Mouse (Mus musculus): Measurements from ENCODE around the gene Cirbp. TPM values are rescaled to one million over a fixed set of nuclear protein-coding genes. Genes with fewer than 3 reads are reported as not detected.

Cirbp gene
- polyA plus RNA-seq, 1 experiment from 2014 or later = 262 TPM

- Histone ChIP-seq H3K9ac (0 out of 2 replicates have a peak overlapping the region, but pooled peaks have one; percentile 10), H3K4me2 (replicated peaks) (no peak overlapping the region), H3K4me1 (peaks cover 35% of the 10 kb centered on the region), H3K27ac (no peak overlapping the region), H3K27me3 (replicated peaks) (no peaks in the 10 kb centered on the region), H3K36me3 (peaks cover 7% of the 10 kb centered on the region; the same call in 1 of the 2 replicates), H3K9me3 (no peaks in the 10 kb centered on the region), H3K4me3 (no peak overlapping the region)
- WGBS = 62% methylated on average over 7 of the region's 7 CpGs
- no peak for ATAC-seq (ENCODE audit: low FRiP score, low read depth)
These were observed 11.9 kb downstream of the Cirbp start for GRCm38 (mm10) chr10:80177441-80178279.

- H3K9me3 ChIP-seq = no peaks in the 10 kb centered on the region
- 2% methylated on average over 90 of the region's 106 CpGs for WGBS
- H3K27me3 ChIP-seq (replicated peaks) = no peaks in the 10 kb centered on the region
- H3K4me1 ChIP-seq = peaks cover 31% of the 10 kb centered on the region
- H3K27ac ChIP-seq = peak within 1 kb of the TSS; percentile 53
- peak; percentile 70 for ATAC-seq (ENCODE audit: low FRiP score, low read depth)
- peak within 1 kb of the TSS; percentile 90 for H3K4me2 ChIP-seq (replicated peaks)
- H3K9ac ChIP-seq = peak within 1 kb of the TSS; percentile 88
- H3K4me3 ChIP-seq = peak within 1 kb of the TSS; percentile 76
- peaks cover 11% of the 10 kb centered on the region for H3K36me3 ChIP-seq
These were observed 13.6 kb downstream of the Cirbp start, which contains the start of gene Efna2 for GRCm38 (mm10) chr10:80179068-80180051. Gene Efna2 (plus strand): TSS chr10:80179482.

GRCm38 (mm10) chr10:80180288-80180687, 14.5 kb downstream of the Cirbp start:
- Histone ChIP-seq H3K36me3 (peaks cover 11% of the 10 kb centered on the region), H3K4me2 (replicated peaks) (peak overlapping the region; percentile 90), H3K9ac (peak overlapping the region; percentile 88), H3K9me3 (no peaks in the 10 kb centered on the region), H3K4me3 (peak overlapping the region; percentile 76), H3K27me3 (replicated peaks) (no peaks in the 10 kb centered on the region), H3K27ac (no peak overlapping the region), H3K4me1 (peaks cover 31% of the 10 kb centered on the region)
- no peak for ATAC-seq (ENCODE audit: low FRiP score, low read depth)
- 43% methylated on average over 6 of the region's 6 CpGs for WGBS

GRCm38 (mm10) chr10:80180823-80181222, 15.0 kb downstream of the Cirbp start:
- H3K9ac ChIP-seq = peak overlapping the region; percentile 88
- H3K4me3 ChIP-seq = peak overlapping the region; percentile 76
- H3K4me1 ChIP-seq = peaks cover 31% of the 10 kb centered on the region
- H3K27ac ChIP-seq = no peak overlapping the region
- peaks cover 11% of the 10 kb centered on the region for H3K36me3 ChIP-seq
- no peak for ATAC-seq (ENCODE audit: low FRiP score, low read depth)
- H3K27me3 ChIP-seq (replicated peaks) = no peaks in the 10 kb centered on the region
- peak overlapping the region; percentile 90 for H3K4me2 ChIP-seq (replicated peaks)
- WGBS = 50% methylated on average over 5 of the region's 5 CpGs
- no peaks in the 10 kb centered on the region for H3K9me3 ChIP-seq

- peaks cover 20% of the 10 kb centered on the region for H3K36me3 ChIP-seq
- WGBS = 94% methylated on average over 7 of the region's 7 CpGs
- H3K27ac ChIP-seq = no peak overlapping the region
- H3K9ac ChIP-seq = no peak overlapping the region
- H3K9me3 ChIP-seq = no peaks in the 10 kb centered on the region
- H3K4me1 ChIP-seq = peaks cover 30% of the 10 kb centered on the region
- H3K27me3 ChIP-seq (replicated peaks) = no peaks in the 10 kb centered on the region
- peak overlapping the region; percentile 90 for H3K4me2 ChIP-seq (replicated peaks)
- no peak overlapping the region for H3K4me3 ChIP-seq
- ATAC-seq (ENCODE audit: low FRiP score, low read depth) = no peak
These were observed 16.8 kb downstream of the Cirbp start for GRCm38 (mm10) chr10:80182547-80182946.

GRCm38 (mm10) chr10:80186649-80187048, 20.9 kb downstream of the Cirbp start:
- Histone ChIP-seq H3K4me1 (peaks cover 29% of the 10 kb centered on the region), H3K27ac (no peak overlapping the region), H3K4me3 (no peak overlapping the region), H3K27me3 (replicated peaks) (peaks cover 4% of the 10 kb centered on the region; the same call in 1 of the 2 replicates), H3K4me2 (replicated peaks) (no peak overlapping the region), H3K9me3 (no peaks in the 10 kb centered on the region), H3K36me3 (peaks cover 37% of the 10 kb centered on the region), H3K9ac (no peak overlapping the region)
- 24% methylated on average over 27 of the region's 27 CpGs for WGBS
- ATAC-seq (ENCODE audit: low FRiP score, low read depth) = no peak

- ATAC-seq (ENCODE audit: low FRiP score, low read depth) = no peak
- peaks cover 29% of the 10 kb centered on the region for H3K36me3 ChIP-seq
- H3K27me3 ChIP-seq (replicated peaks) = peaks cover 4% of the 10 kb centered on the region; the same call in 1 of the 2 replicates
- WGBS = 89% methylated on average over 10 of the region's 10 CpGs
- H3K9ac ChIP-seq = no peak overlapping the region
- no peak overlapping the region for H3K27ac ChIP-seq
- H3K9me3 ChIP-seq = no peaks in the 10 kb centered on the region
- no peak overlapping the region for H3K4me3 ChIP-seq
- H3K4me1 ChIP-seq = peaks cover 23% of the 10 kb centered on the region
- H3K4me2 ChIP-seq (replicated peaks) = no peak overlapping the region
These were observed 22.0 kb downstream of the Cirbp start for GRCm38 (mm10) chr10:80187739-80188138.

GRCm38 (mm10) chr10:80188453-80189024, 22.8 kb downstream of the Cirbp start:
- H3K4me2 ChIP-seq (replicated peaks) = no peak overlapping the region
- 73% methylated on average over 15 of the region's 15 CpGs for WGBS
- no peak overlapping the region for H3K27ac ChIP-seq
- no peaks in the 10 kb centered on the region for H3K9me3 ChIP-seq
- peaks cover 27% of the 10 kb centered on the region for H3K36me3 ChIP-seq
- H3K4me1 ChIP-seq = peaks cover 23% of the 10 kb centered on the region
- H3K4me3 ChIP-seq = no peak overlapping the region
- H3K9ac ChIP-seq = peak overlapping the region; percentile 17; the same call in 1 of the 2 replicates
- H3K27me3 ChIP-seq (replicated peaks) = peaks cover 4% of the 10 kb centered on the region; the same call in 1 of the 2 replicates
- ATAC-seq (ENCODE audit: low FRiP score, low read depth) = no peak

GRCm38 (mm10) chr10:80189999-80190398, 24.2 kb downstream of the Cirbp start:
- Histone ChIP-seq H3K4me1 (peaks cover 28% of the 10 kb centered on the region), H3K4me3 (peak overlapping the region; percentile 36), H3K9ac (peak overlapping the region; percentile 72), H3K9me3 (no peaks in the 10 kb centered on the region), H3K4me2 (replicated peaks) (peak overlapping the region; percentile 74), H3K27me3 (replicated peaks) (peaks cover 4% of the 10 kb centered on the region; the same call in 1 of the 2 replicates), H3K36me3 (peaks cover 27% of the 10 kb centered on the region), H3K27ac (peak overlapping the region; percentile 37; the same call in 1 of the 2 replicates)
- ATAC-seq (ENCODE audit: low FRiP score, low read depth) = peak; percentile 46; the same call in 1 of the 2 replicates
- 1% methylated on average over 21 of the region's 21 CpGs for WGBS

- H3K4me1 ChIP-seq = peaks cover 28% of the 10 kb centered on the region
- peak; percentile 51 for ATAC-seq (ENCODE audit: low FRiP score, low read depth)
- under 1% methylated on average over 48 of the region's 48 CpGs for WGBS
These were observed 24.8 kb downstream of the Cirbp start for GRCm38 (mm10) chr10:80190491-80191051.

GRCm38 (mm10) chr10:80193976-80194375, 28.2 kb downstream of the Cirbp start:
- 0 out of 2 replicates have a peak overlapping the region, but pooled peaks have one; percentile 35 for H3K9ac ChIP-seq
- peaks cover 3% of the 10 kb centered on the region for H3K36me3 ChIP-seq
- no peak for ATAC-seq (ENCODE audit: low FRiP score, low read depth)
- H3K27ac ChIP-seq = no peak overlapping the region
- 79% methylated on average over 6 of the region's 6 CpGs for WGBS
- H3K9me3 ChIP-seq = no peaks in the 10 kb centered on the region
- H3K4me1 ChIP-seq = peaks cover 26% of the 10 kb centered on the region
- no peak overlapping the region for H3K4me3 ChIP-seq
- H3K4me2 ChIP-seq (replicated peaks) = no peak overlapping the region
- H3K27me3 ChIP-seq (replicated peaks) = peaks cover 7% of the 10 kb centered on the region; the same call in 1 of the 2 replicates

More at GRCm38 (mm10) chr10:80190491-80191051, 24.8 kb downstream of the Cirbp start:
- peak overlapping the region; percentile 74 for H3K4me2 ChIP-seq (replicated peaks)
- H3K4me3 ChIP-seq = peak overlapping the region; percentile 36
- H3K9ac ChIP-seq = peak overlapping the region; percentile 72
- peaks cover 27% of the 10 kb centered on the region for H3K36me3 ChIP-seq
- peak overlapping the region; percentile 48; the same call in 1 of the 2 replicates for H3K27ac ChIP-seq
- H3K9me3 ChIP-seq = no peaks in the 10 kb centered on the region
- peaks cover 4% of the 10 kb centered on the region; the same call in 1 of the 2 replicates for H3K27me3 ChIP-seq (replicated peaks)
